Mouse (Mus musculus): ENCODE results near the gene Cdipt. TPM values are rescaled to one million over a fixed set of nuclear protein-coding genes. Genes with fewer than 3 reads are reported as not detected.

Cdipt gene
- 87.8 and 93.5 TPM in 2 replicates for polyA plus RNA-seq (2016; fragmentation: Nextera tagmentation; extraction: Ambion mirVana)

DNA sequence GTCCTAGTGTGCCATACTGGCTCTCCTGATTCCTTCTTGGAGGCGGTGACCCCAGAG lies at the start of gene Cdipt:
Gene Cdipt (plus strand): TSS at position 22 of the 57 bp plus-strand sequence.
- 4% methylated on average over 1 of the region's 1 CpGs for WGBS
- Histone ChIP-seq H3K9me3 (replicated peaks) (no peaks in the 10 kb centered on the region), H3K27me3 (no peaks in the 10 kb centered on the region), H3K9ac (peak within 1 kb of the TSS; percentile 92), H3K4me2 (replicated peaks) (peak within 1 kb of the TSS; percentile 89), H3K4me1 (peaks cover 14% of the 10 kb centered on the region), H3K4me3 (peak within 1 kb of the TSS; percentile 79), H3K36me3 (peaks cover 39% of the 10 kb centered on the region), H3K27ac (peak within 1 kb of the TSS; percentile 96)
- ATAC-seq (ENCODE audit: low FRiP score) = no peak

DNA sequence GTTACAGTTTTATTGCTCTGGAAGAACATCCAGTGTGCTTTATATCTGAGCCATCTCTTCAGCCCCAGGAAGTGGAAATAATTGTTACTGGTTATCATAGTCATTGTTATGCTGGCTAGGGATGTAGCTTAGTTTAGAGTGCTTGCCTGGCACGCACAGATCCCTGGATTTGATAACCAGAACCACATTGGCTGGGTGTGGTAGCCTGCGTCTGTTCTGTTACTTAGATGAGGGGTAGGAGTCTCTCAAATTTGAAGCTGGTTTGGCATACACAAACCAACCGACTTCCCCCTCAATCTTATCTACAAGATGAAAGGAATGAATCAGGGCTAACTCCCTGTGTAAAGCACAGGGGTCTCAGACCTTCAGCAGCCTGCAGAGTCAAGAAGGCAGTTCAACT lies 49.4 kb upstream of the Cdipt start:
- no peaks in the 10 kb centered on the region for H3K27me3 ChIP-seq
- no peak overlapping the region for H3K27ac ChIP-seq
- no peak overlapping the region for H3K9ac ChIP-seq
- H3K9me3 ChIP-seq (replicated peaks) = no peaks in the 10 kb centered on the region
- peaks cover 29% of the 10 kb centered on the region for H3K4me1 ChIP-seq
- no peak for ATAC-seq (ENCODE audit: low FRiP score)
- H3K36me3 ChIP-seq = 0 out of 2 replicates have a peak, but pooled peaks cover 3% of the 10 kb centered on the region
- WGBS = 51% methylated on average over 3 of the region's 3 CpGs
- no peak overlapping the region for H3K4me3 ChIP-seq
- no peak overlapping the region for H3K4me2 ChIP-seq (replicated peaks)

DNA sequence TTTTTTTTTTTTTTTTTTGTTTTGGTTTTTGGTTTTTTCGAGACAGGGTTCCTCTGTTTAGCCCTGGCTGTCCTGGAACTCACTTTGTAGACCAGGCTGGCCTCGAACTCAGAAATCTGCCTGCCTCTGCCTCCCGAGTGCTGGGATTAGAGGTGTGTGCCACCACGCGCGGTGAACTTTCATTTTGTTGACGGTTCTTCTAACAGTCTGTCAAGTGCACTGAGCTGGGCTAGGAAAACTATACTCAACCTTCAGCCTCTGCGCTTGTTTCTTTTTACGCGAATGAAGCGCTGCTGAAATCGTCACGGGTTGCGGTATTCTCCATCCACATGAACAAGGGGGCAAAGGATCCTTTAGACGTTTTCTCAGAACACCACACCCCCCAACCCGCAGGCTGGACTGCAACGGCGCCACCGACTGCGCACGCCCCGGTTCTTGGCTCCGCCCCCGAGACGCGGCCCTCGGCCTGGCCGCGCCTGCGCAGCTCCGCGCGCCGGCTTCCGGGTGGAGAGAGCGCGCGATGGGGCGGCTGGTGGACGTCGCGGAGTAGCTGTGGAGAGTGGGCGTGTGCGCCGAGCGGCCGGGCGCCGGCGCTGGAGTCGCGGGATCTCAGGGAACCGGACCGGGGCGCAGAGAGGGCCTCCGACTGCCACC lies 47.2 kb upstream of the Cdipt start, which contains the start of gene Kctd13:
Gene Kctd13 (plus strand): TSS at position 496 of the 654 bp plus-strand sequence.
- H3K9ac ChIP-seq = peak within 1 kb of the TSS; percentile 83
- 4% methylated on average over 54 of the region's 56 CpGs for WGBS
- ATAC-seq (ENCODE audit: low FRiP score) = peak; percentile 92
- peak within 1 kb of the TSS; percentile 82 for H3K27ac ChIP-seq
- peaks cover 16% of the 10 kb centered on the region for H3K4me1 ChIP-seq
- H3K4me2 ChIP-seq (replicated peaks) = peak within 1 kb of the TSS; percentile 70
- no peaks in the 10 kb centered on the region for H3K27me3 ChIP-seq
- H3K4me3 ChIP-seq = peak within 1 kb of the TSS; percentile 90
- H3K36me3 ChIP-seq = peaks cover 8% of the 10 kb centered on the region; the same call in 1 of the 2 replicates
- H3K9me3 ChIP-seq (replicated peaks) = no peaks in the 10 kb centered on the region

DNA sequence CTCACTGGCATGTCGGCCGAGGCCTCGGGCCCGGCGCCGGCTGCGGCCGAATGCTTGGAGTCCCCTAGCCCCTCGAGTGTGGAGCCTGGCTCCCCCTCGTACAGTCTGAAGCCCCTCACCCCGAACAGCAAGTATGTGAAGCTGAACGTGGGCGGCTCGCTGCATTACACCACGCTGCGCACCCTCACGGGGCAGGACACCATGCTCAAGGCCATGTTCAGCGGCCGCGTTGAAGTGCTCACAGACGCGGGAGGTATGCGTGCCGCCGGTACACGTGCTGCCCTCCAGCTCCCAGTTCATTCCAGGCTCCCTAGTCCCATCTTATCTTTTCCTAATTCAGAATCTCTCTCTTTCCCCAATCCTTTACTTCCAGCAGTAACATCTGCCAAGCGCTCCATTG lies 46.7 kb upstream of the Cdipt start:
- ATAC-seq (ENCODE audit: low FRiP score) = peak; percentile 74
- Histone ChIP-seq H3K4me3 (peak overlapping the region; percentile 90), H3K27ac (peak overlapping the region; percentile 82), H3K9me3 (replicated peaks) (no peaks in the 10 kb centered on the region), H3K9ac (peak overlapping the region; percentile 83), H3K4me2 (replicated peaks) (peak overlapping the region; percentile 70), H3K4me1 (peaks cover 12% of the 10 kb centered on the region), H3K36me3 (peaks cover 8% of the 10 kb centered on the region), H3K27me3 (no peaks in the 10 kb centered on the region)
- WGBS = 0% methylated on average over 23 of the region's 27 CpGs

DNA sequence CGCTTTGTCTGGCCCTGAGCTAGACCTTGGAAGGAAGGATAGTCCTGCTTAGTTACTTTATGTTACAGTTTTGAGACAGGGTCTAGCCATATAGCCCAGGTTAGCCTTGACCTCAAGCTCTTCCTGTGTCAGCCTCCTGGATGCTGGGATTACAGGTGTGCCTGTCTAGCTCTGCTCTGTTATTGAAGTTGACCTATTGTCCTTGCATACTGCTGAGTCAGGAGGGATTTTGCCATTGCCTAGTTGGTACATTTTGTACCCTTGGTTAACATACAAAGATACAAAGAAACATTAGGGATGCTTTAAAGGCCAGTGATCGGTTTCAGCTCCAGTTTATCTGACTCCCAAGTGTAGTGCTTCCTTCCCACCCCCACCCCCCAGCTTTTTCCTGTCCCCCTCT lies 43.1 kb upstream of the Cdipt start:
- Histone ChIP-seq H3K4me3 (no peak overlapping the region), H3K36me3 (peaks cover 29% of the 10 kb centered on the region), H3K27ac (no peak overlapping the region), H3K4me2 (replicated peaks) (no peak overlapping the region), H3K9me3 (replicated peaks) (no peaks in the 10 kb centered on the region), H3K4me1 (peaks cover 12% of the 10 kb centered on the region), H3K27me3 (no peaks in the 10 kb centered on the region), H3K9ac (no peak overlapping the region)
- 86% methylated on average over 2 of the region's 2 CpGs for WGBS
- no peak for ATAC-seq (ENCODE audit: low FRiP score)

DNA sequence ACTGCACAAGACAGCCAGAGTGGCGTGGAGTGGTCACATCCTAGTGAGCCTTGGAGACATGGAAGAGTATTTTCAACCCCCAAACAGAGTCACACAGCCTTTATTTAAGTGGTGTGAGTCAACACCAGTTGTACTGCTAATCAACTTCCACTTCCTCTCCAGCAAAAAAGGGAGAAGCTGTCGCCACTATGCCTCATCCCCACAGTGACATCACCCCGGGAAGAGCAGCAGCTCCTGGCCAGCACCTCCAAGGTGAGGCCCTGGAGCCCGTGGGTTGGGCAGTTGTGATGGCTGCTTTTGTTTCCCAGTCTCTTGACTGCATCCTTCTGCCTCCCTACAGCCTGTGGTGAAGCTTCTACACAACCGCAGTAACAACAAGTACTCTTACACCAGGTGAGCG lies 34.5 kb upstream of the Cdipt start:
- H3K9me3 ChIP-seq (replicated peaks) = no peaks in the 10 kb centered on the region
- no peak for ATAC-seq (ENCODE audit: low FRiP score)
- no peak overlapping the region for H3K4me2 ChIP-seq (replicated peaks)
- H3K9ac ChIP-seq = no peak overlapping the region
- peaks cover 12% of the 10 kb centered on the region for H3K4me1 ChIP-seq
- no peaks in the 10 kb centered on the region for H3K27me3 ChIP-seq
- H3K36me3 ChIP-seq = peaks cover 50% of the 10 kb centered on the region
- WGBS = 51% methylated on average over 6 of the region's 6 CpGs
- H3K4me3 ChIP-seq = no peak overlapping the region
- no peak overlapping the region for H3K27ac ChIP-seq

DNA sequence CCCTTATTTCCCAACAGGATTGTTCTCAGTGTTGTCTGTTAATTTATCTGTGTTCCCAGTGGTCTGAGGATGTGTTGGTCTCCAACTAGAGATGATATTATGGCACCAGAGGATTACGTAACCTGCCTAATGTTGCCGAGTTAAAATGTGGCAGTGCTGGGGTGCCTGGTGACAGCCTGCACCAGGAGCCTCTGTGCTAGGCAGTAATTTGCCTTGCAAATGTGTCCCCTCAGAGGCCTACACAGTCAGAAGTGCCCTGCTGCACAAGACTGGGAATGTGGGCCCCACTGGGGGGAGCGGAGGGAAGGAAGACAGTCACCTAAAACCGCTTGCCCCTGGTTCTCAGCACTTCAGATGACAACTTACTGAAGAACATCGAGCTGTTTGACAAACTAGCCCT lies 33.9 kb upstream of the Cdipt start:
- no peaks in the 10 kb centered on the region for H3K27me3 ChIP-seq
- no peak overlapping the region for H3K9ac ChIP-seq
- peaks cover 49% of the 10 kb centered on the region for H3K36me3 ChIP-seq
- peaks cover 16% of the 10 kb centered on the region for H3K4me1 ChIP-seq
- no peaks in the 10 kb centered on the region for H3K9me3 ChIP-seq (replicated peaks)
- no peak for ATAC-seq (ENCODE audit: low FRiP score)
- 55% methylated on average over 5 of the region's 5 CpGs for WGBS
- H3K4me3 ChIP-seq = no peak overlapping the region
- no peak overlapping the region; the same call in 1 of the 2 replicates for H3K27ac ChIP-seq
- H3K4me2 ChIP-seq (replicated peaks) = no peak overlapping the region

DNA sequence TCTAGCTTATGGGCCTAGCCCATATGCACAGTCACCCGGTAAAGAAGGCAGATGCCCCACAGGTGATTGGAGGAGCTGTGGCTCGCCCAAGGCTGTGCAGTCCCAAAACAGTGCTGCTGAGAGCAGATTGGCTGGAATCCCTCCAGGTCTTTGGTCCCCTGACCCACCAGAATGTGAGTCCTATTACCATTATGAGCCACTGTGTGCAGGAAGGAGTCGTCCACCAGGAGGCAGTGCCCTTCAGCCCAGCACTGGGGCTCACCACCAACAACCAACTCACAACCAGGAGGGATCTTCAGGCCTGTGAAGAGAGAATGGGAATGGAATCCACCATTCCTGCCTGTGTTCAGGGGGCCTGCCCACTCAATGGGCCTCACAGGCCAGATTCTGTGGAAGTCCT lies 29.2 kb upstream of the Cdipt start:
- 35% methylated on average over 3 of the region's 3 CpGs for WGBS
- H3K27me3 ChIP-seq = peaks cover 25% of the 10 kb centered on the region
- H3K4me1 ChIP-seq = peaks cover 33% of the 10 kb centered on the region
- no peak overlapping the region for H3K4me2 ChIP-seq (replicated peaks)
- no peak overlapping the region for H3K9ac ChIP-seq
- no peak overlapping the region for H3K4me3 ChIP-seq
- ATAC-seq (ENCODE audit: low FRiP score) = no peak
- no peaks in the 10 kb centered on the region for H3K9me3 ChIP-seq (replicated peaks)
- H3K27ac ChIP-seq = no peak overlapping the region
- peaks cover 39% of the 10 kb centered on the region for H3K36me3 ChIP-seq

DNA sequence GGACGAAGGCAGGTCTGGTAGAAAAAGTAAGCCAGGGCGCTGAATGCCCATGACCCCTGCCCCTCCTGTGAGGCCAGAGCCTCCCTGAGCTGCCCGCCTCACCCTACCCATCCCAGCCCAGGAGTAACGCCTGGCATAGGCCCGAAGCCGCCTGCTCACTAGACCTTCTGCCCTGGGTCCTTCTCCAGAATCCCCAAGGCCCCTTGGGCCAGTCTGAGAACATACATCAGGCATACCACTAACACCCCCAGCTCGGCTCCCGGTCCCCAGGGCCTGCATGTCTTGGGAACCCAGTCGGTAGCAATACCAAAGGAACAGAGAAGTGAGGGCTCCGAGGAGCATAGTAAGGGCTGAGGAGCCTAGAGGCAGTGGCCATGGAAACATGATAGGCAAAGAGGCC lies 27.1 kb upstream of the Cdipt start:
- ATAC-seq (ENCODE audit: low FRiP score) = no peak
- WGBS = 80% methylated on average over 10 of the region's 10 CpGs
- H3K27ac ChIP-seq = peak overlapping the region; percentile 87
- peaks cover 41% of the 10 kb centered on the region for H3K4me1 ChIP-seq
- peak overlapping the region; percentile 64 for H3K9ac ChIP-seq
- H3K4me2 ChIP-seq (replicated peaks) = peak overlapping the region; percentile 97
- H3K9me3 ChIP-seq (replicated peaks) = no peaks in the 10 kb centered on the region
- H3K36me3 ChIP-seq = peaks cover 27% of the 10 kb centered on the region
- H3K4me3 ChIP-seq = peak overlapping the region; percentile 47
- H3K27me3 ChIP-seq = peaks cover 41% of the 10 kb centered on the region

DNA sequence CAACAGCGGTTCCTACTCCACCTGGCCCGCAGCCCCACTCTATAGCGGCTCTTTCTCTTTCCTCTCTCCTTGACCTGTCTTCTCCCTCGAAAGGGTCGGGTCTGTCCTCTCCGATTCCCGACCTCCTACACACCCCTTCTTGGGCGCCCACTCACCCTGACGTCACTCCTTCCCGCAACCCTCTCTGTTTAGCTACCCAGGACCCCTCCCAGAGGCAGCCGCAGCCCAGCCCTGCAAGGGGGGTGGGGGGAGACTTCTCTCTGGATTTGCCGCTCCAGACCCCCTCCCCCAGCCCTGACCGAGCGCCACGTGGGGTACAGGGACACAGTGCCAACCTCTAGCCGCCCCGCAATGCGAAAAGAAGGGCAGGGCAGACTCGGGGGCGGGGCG lies 26.3 kb upstream of the Cdipt start, which contains the start of gene Asphd1:
Gene Asphd1 (minus strand): TSS at position 180 of the 390 bp plus-strand sequence.
- peak within 1 kb of the TSS; percentile 64 for H3K9ac ChIP-seq
- peak within 1 kb of the TSS; percentile 87 for H3K27ac ChIP-seq
- H3K4me2 ChIP-seq (replicated peaks) = peak within 1 kb of the TSS; percentile 97
- H3K9me3 ChIP-seq (replicated peaks) = no peaks in the 10 kb centered on the region
- peaks cover 41% of the 10 kb centered on the region for H3K27me3 ChIP-seq
- peak within 1 kb of the TSS; percentile 47 for H3K4me3 ChIP-seq
- under 1% methylated on average over 21 of the region's 21 CpGs for WGBS
- H3K36me3 ChIP-seq = peaks cover 19% of the 10 kb centered on the region
- peak; percentile 70 for ATAC-seq (ENCODE audit: low FRiP score)
- peaks cover 41% of the 10 kb centered on the region for H3K4me1 ChIP-seq

DNA sequence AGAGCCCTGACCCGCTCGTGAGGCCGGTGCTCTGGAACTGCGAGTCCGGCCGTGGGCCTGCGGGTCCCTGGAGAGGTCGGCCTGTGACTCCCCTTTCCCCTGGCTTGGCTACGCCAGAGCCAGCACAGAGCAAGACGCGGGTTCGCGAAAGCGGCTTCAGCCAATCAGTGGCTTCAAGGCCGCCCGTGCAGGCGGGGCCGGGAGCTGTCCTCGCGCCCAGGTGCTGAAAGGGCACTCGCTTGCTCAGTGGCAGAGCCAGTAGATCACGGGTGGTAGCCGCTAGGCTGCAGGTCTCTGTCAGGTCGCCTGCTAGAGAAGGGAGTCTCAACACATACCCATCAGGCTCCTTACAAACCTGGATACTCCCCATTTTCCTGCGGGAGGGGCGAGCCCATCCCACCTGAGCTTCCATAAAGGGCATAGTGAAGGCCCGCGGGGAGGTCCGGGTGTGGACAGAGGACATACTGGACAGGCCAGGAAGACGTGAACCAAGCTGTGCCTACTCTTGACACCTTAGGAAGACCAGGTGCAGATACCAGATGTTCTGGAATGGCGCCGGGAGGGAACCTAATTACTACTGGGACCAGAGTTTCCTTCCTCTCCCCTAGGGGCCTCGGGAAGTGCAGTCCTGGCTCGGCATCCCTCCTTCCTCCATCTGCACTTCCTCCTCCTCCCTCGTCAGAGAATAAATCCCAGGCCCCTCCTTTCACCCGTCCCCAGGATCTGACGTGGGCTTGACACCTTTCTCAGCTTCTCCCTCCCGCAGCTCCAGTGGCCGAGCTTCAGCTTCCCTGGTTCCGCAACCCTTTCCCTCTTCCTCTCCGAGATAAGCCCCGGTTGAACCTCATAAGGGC lies 25.7 kb upstream of the Cdipt start, which contains the start of gene Sez6l2:
Gene Sez6l2 (plus strand): TSS at position 771 of the 854 bp plus-strand sequence.
- ATAC-seq (ENCODE audit: low FRiP score) = peak; percentile 91
- Histone ChIP-seq H3K27ac (peak within 1 kb of the TSS; percentile 87), H3K4me3 (peak within 1 kb of the TSS; percentile 47), H3K9me3 (replicated peaks) (no peaks in the 10 kb centered on the region), H3K27me3 (peaks cover 41% of the 10 kb centered on the region), H3K9ac (peak within 1 kb of the TSS; percentile 64), H3K4me2 (replicated peaks) (peak within 1 kb of the TSS; percentile 97), H3K4me1 (peaks cover 41% of the 10 kb centered on the region), H3K36me3 (peaks cover 13% of the 10 kb centered on the region)
- under 1% methylated on average over 42 of the region's 42 CpGs for WGBS

DNA sequence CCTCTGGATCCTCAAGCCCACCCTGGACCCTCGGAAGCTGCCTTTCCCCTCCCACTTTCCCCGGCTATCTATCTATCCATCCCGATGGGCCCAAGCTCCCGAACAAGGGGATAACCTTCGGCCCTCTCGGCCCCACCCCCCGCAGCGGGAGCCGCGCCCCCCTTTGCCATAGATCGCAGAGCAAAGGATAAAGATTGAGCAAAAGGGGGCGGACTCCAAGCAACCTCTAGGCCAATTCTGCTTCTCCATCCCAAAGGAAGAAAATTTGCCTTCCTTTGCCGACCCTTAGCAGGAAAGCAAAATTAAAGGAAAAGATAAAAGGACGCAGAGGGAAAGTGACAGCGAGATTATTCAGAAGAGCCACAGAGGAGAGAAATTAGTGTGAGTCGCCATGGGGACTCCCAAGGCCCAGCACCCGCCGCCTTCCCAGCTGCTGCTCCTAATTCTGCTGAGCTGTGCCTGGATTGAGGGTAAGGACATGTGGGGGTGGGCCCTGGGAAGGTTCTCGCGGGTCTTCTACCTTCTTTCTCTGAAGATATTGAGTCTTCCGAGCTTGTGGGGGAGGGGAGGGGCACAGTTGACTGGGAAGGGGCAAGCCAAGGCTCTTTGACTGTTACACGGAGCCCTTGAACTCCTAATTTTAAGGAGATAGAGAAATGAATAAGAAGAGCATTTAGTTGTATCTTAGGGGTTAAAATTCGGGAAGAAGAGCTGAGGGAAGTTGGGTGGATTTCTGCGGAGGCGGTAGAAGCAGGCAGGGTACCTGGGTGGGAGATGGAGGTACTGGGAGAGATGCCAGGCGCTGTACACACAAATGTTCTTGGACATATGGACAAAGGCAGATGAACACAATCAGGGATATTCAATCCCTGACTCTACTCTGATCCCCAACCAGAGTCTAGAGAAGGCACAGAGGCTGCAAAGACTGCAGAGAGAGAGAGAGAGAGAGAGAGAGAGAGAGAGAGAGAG lies 24.8 kb upstream of the Cdipt start:
- peaks cover 41% of the 10 kb centered on the region for H3K27me3 ChIP-seq
- WGBS = 7% methylated on average over 26 of the region's 26 CpGs
- ATAC-seq (ENCODE audit: low FRiP score) = peak; percentile 10

More for the DNA sequence above, 24.8 kb upstream of the Cdipt start:
- Histone ChIP-seq H3K27ac (peak overlapping the region; percentile 87), H3K4me3 (peak overlapping the region; percentile 47), H3K9ac (peak overlapping the region; percentile 64), H3K9me3 (replicated peaks) (no peaks in the 10 kb centered on the region), H3K36me3 (peaks cover 11% of the 10 kb centered on the region), H3K4me2 (replicated peaks) (peak overlapping the region; percentile 97), H3K4me1 (peaks cover 41% of the 10 kb centered on the region)

Measured in hindbrain, embryonic 12.5 days (tissue).